Mouse (Mus musculus) MN1 (cell line): ENCODE data around the gene Flt1.

Experiments used
- DNase-seq: peaks from one replicate; pipeline ENCODE4 v3.0.0-alpha.2; 2016; ENCODE audit warnings: low spot score

Flt1 gene

DNA sequence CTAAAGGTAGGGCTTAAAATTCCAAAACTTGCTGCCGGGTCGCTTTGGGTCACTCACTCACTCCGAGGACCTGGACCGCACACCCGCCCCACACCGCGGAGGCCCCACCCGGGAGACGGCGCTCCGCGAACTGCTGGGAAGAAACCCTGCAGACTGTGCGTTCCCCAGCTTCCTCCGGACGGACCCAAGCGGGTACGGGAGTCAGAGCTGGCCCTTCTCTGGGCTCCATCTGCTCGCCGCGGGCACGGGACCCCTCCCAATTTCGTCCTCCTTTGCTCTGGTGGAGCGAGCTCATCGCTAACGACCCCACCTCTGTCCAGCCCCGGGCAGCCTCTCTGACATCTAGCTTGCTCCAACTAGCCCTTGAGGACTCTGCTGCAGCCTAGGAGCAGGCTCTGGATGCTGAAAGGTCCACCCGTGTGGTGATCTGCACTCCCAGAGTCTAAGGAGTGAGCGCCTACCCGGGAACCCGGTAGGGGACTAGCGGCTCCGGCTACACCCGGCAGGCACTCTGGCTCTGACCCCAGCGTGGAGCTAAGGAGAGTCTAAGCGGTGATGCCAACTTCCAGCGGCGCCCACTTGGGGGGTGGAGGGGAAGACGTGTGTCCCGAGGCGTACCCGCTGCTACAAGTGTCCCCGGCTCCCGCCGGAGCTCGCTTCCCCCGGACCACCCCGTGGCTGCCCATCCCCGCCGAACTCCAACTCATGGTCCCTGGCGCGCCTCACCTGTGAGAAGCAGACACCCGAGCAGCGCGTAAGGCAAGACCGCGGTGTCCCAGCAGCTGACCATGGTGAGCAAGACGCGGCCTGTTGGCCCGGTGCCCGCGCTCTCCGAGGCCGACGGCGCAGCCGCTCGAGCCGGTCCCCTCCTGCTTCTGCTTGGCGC is 623 bp downstream of the Flt1 start:
- DNase-seq: no peak

- no peak for DNase-seq
Observed at GRCm38 (mm10) chr5:147724391-147724790, 1.4 kb downstream of the Flt1 start.

DNA sequence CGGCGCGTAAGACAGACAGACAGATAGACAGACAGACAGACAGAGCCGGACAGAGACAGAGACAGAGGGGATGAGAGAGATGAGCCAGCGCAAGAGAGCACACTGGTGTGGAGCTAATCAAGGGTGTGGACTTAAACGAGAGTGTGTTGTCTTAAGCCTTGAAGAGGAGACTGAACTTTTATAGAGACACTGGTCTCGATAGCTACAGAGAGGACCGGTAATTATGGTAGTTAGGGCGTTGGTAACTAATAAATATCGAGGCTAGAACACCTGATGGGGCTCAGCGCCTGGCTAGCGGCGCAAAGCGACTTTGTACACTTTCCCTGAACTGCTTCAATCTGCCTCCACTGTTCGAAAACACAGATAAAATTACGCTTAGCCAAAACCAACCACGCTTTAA is 2.0 kb downstream of the Flt1 start:
- DNase-seq: no peak

DNA sequence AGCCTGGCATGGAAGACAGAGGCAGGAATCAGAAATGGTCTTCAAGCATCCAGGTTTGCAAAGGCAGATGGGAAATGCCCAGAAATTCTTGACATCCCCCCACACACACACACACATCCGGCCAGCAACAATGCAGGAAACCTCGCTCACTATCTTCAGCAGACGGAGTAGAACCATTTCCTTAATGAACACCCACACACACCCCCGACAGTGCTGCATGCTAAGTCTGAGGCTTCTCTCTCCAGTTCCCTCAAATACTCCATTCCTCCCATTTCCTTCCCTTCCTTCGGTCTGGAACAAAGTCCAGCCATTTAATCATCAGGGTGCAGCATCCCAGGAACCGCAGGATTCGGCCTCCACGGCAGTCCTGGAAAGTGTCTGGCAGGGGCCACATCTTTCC is 4.4 kb downstream of the Flt1 start:
- no peak for DNase-seq

- no peak for DNase-seq
Observed at GRCm38 (mm10) chr5:147718335-147718734, 7.5 kb downstream of the Flt1 start.

GRCm38 (mm10) chr5:147716697-147717217 is 9.1 kb downstream of the Flt1 start:
- no peak for DNase-seq

DNA sequence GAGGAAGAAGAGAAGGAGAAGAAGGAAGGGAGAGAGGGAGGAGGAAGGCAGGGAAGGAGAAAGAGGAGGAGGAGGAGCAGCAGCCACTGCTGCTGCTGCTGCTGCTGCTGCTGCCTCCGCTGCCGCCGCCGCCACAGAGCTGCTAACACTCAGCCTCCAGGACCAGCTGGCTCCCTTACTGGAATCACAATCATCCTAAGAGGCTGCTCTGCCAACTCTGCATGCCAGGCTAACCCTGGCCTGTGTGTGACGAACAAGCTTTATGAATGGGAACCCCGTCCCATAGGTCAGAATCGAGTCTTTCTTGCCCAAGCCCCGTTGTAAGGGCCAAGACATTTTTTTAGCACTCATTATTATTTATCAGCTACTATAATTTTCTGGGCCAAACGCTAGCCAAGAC is 9.5 kb downstream of the Flt1 start:
- no peak for DNase-seq

DNA sequence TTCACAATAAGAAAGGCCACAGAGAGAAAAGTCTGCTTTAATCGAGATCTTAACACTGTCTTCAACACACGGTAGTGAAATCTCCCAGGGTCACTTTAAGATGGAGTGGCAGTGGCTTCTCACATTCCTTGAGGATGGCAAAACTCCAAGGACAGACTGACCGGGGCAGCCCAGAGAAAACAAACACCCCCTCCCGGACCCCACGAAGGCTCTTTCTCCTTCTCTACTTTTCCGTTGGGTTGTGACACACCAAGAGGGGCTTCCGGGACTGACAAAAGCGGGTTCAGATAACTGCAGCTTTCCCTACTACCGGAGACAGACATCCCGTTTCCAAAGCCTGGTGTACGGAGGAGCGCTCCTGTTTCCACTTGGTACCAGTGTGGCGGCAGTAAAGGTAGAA is 10.4 kb downstream of the Flt1 start:
- DNase-seq: no peak

- DNase-seq: no peak
Observed at GRCm38 (mm10) chr5:147708500-147708899, 17.3 kb downstream of the Flt1 start.

GRCm38 (mm10) chr5:147707479-147707878 is 18.3 kb downstream of the Flt1 start:
- no peak for DNase-seq

- DNase-seq: no peak
Observed at GRCm38 (mm10) chr5:147704890-147705289, 20.9 kb downstream of the Flt1 start.

DNA sequence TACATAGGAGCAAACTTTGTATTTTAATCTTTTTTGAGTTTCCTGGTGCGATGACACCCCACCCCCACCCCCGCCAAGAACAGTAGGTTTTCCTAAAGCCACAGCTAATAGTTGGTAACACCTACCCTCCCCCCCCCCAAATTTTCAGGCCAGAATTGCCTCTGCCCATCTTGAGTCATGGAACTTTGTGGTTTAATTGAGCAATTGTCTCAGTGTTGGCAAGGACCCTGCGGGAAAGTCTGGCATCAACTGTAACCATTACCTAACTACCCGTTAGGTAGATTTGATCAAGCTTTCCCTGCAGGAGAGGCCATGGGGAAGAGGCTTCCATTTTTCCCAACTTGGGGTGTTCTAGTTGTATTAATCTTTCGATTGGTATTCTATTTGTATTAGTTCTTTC is 23.4 kb downstream of the Flt1 start:
- DNase-seq: no peak

DNA sequence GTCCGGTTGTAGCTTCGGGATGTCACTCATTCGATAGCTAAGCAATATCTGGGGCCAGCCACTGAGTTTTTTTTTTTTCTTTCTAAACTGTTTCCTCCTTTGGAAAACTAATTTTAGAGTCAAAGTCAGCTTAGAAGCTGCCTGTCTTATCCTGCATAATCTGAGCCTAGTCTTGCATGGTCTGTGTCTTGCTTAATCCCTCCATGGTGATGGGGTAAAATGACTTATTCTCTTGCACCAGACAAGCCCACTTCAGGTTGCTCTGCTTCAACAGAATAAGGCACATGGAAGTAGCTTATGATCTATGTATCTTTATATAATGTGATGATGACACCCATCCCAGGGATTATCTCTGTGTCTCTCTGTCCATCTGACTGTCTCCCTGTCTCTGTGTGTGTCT is 24.8 kb downstream of the Flt1 start:
- DNase-seq: no peak

GRCm38 (mm10) chr5:147698044-147698443 is 27.8 kb downstream of the Flt1 start:
- DNase-seq: no peak

GRCm38 (mm10) chr5:147697165-147697564 is 28.6 kb downstream of the Flt1 start:
- no peak for DNase-seq

GRCm38 (mm10) chr5:147692622-147693021 is 33.2 kb downstream of the Flt1 start:
- DNase-seq: no peak

- DNase-seq: no peak
Observed at GRCm38 (mm10) chr5:147683707-147684323, 42.0 kb downstream of the Flt1 start.

DNA sequence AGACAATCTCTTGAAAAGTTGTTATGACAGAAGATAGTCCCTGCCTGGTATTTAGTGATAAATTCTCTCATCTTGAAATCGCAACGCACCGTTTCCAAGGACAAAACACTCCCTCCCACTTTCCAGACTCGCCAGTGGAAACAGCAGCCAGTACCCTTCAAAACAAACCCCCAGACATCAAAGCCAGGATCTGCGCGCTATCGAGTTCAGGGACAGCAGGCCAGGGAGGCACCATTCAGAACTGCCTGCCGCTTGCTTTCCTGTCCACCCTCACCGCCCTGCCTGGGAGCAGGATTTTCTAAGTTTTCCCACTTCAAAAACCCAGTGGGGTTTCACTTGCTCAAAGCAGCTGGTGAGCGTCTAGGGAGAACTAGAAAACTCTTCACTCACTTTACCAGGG is 44.6 kb downstream of the Flt1 start:
- DNase-seq: no peak

DNA sequence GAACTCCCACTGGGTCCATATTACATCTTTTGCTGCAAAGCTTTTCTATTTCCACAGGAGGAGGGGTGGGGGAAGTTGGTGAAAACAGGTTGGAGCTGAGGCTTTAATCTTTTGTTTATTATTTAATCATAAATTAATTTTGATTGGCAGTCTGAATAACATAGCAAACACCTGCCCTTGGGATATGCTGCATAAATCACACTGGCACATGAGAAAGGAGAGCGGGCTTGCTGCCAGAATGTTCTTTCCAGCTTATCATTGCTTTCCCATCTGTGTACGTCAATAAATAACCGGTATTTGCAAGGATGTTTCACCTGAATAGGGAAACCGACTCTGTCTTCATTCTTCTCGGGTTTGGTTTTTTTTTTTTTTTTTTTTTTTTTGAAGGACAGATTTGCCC is 45.1 kb downstream of the Flt1 start:
- no peak for DNase-seq

DNA sequence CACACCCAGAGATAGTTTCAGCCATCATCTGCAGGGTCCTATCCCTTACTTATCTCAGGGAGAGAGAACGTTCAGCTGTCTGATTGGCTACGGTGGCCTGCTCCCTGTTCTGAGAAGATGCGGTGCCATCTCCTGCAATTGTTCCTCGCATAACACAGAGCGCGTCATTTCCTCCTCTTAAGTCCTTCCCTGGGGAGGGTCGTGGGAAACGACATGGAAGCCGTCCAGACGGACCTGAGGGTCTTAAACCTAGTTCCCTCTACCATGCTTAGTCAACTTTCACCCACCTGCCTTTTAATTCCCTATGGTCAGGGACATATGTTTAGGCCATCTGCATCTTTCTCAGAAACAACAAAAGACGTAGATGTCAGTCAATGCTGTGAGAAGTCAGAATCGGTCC is 46.5 kb downstream of the Flt1 start:
- DNase-seq: no peak

- DNase-seq: no peak
Observed at GRCm38 (mm10) chr5:147675791-147676190, 50.0 kb downstream of the Flt1 start.

DNA sequence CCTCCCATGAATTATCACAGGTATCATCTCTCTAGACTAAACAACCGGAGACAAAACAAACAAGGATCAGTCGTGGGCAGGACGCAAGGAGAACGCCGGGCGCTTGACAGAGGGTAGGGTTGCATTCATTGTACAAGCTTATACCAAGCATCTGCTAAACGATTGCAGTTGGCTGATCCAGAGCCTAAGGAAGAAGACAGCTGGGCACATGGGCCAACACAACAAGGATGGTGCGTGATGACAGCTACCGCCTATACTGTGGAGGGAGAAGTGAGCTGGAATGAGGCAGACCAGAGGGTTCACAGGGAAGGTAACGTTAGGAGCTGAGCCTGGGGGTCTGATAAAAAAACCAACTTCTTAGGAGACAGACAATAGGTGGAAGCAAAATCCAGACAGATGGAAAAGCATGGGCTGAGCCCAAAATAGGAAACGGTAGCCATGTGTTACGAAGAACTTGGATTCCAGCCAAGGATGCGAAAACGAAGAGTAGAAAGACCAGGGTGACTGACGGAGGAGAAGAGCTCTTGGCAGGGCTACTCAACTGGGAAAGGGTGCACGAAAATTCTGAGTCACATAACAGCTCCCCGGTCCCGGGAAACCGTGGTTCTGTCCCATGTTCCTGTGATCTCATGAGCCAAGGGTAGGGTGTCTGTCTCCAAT is 53.9 kb downstream of the Flt1 start:
- no peak for DNase-seq
